Mouse (Mus musculus): ENCODE data around the gene 4930507D05Rik. TPM values are rescaled to one million over a fixed set of nuclear protein-coding genes. Genes with fewer than 3 reads are reported as not detected.

The 4930507D05Rik gene
- not detected for total RNA-seq (2018; cell fraction: chromatin; rRNA removed)
- under 1 TPM in 8 of 26 experiments, not detected in 18; 0.05 to 0.14 (median 0.10) TPM for total RNA-seq (2018; cell fraction: cytosol; rRNA removed)
- under 1 TPM in 2 of 26 experiments, not detected in 24; 0.24 to 0.48 TPM for total RNA-seq (2018; cell fraction: nucleus; rRNA removed)
- polyA plus RNA-seq (2018) = 0.26 TPM in 1 of 3 replicates, not detected in the others

GRCm38 (mm10) chr10:62449364-62450279, at the start of gene 4930507D05Rik, which contains the start of gene Supv3l1:
4930507D05Rik (plus strand) TSS chr10:62449489.
Supv3l1 (minus strand) TSS chr10:62449738.
- WGBS (ENCODE audit: missing documents) = under 1% methylated on average over 73 of the region's 73 CpGs
- peak within 1 kb of the TSS; percentile 90 for H3K4me3 ChIP-seq (ENCODE audit: inconsistent target)
- H3K79me2 ChIP-seq (ENCODE audit: inconsistent target) = peaks cover 18% of the 10 kb centered on the region
- H3K27ac ChIP-seq = peak within 1 kb of the TSS; percentile 97
- H3K36me3 ChIP-seq (ENCODE audit: inconsistent target) = peaks cover 28% of the 10 kb centered on the region

- H3K4me3 ChIP-seq (ENCODE audit: inconsistent target) = no peak overlapping the region
Observed at GRCm38 (mm10) chr10:62401641-62402111, 47.6 kb upstream of the 4930507D05Rik start.

GRCm38 (mm10) chr10:62404901-62405300, 44.4 kb upstream of the 4930507D05Rik start:
- Histone ChIP-seq H3K4me3 (ENCODE audit: inconsistent target) (no peak overlapping the region), H3K79me2 (ENCODE audit: inconsistent target) (no peaks in the 10 kb centered on the region), H3K27ac (no peak overlapping the region), H3K36me3 (ENCODE audit: inconsistent target) (no peaks in the 10 kb centered on the region)
- 62% methylated on average over 14 of the region's 14 CpGs for WGBS (ENCODE audit: missing documents)

More at GRCm38 (mm10) chr10:62401641-62402111, 47.6 kb upstream of the 4930507D05Rik start:
- 83% methylated on average over 17 of the region's 19 CpGs for WGBS (ENCODE audit: missing documents)
- H3K79me2 ChIP-seq (ENCODE audit: inconsistent target) = no peaks in the 10 kb centered on the region
- no peak overlapping the region for H3K27ac ChIP-seq
- H3K36me3 ChIP-seq (ENCODE audit: inconsistent target) = no peaks in the 10 kb centered on the region

- Histone ChIP-seq H3K4me3 (ENCODE audit: inconsistent target) (no peak overlapping the region), H3K27ac (no peak overlapping the region), H3K36me3 (ENCODE audit: inconsistent target) (no peaks in the 10 kb centered on the region), H3K79me2 (ENCODE audit: inconsistent target) (no peaks in the 10 kb centered on the region)
- WGBS (ENCODE audit: missing documents) = 5% methylated on average over 5 of the region's 5 CpGs
Observed at GRCm38 (mm10) chr10:62410943-62411342, 38.3 kb upstream of the 4930507D05Rik start.

- Histone ChIP-seq H3K4me3 (ENCODE audit: inconsistent target) (no peak overlapping the region), H3K27ac (no peak overlapping the region), H3K79me2 (ENCODE audit: inconsistent target) (no peaks in the 10 kb centered on the region), H3K36me3 (ENCODE audit: inconsistent target) (no peaks in the 10 kb centered on the region)
- WGBS (ENCODE audit: missing documents) = 79% methylated on average over 18 of the region's 19 CpGs
Observed at GRCm38 (mm10) chr10:62411431-62412410, 37.6 kb upstream of the 4930507D05Rik start.

- 61% methylated on average over 8 of the region's 8 CpGs for WGBS (ENCODE audit: missing documents)
- Histone ChIP-seq H3K4me3 (ENCODE audit: inconsistent target) (no peak overlapping the region), H3K36me3 (ENCODE audit: inconsistent target) (no peaks in the 10 kb centered on the region), H3K79me2 (ENCODE audit: inconsistent target) (no peaks in the 10 kb centered on the region), H3K27ac (no peak overlapping the region)
Observed at GRCm38 (mm10) chr10:62412906-62413605, 36.2 kb upstream of the 4930507D05Rik start.

GRCm38 (mm10) chr10:62413606-62413982, 35.7 kb upstream of the 4930507D05Rik start:
- Histone ChIP-seq H3K36me3 (ENCODE audit: inconsistent target) (no peaks in the 10 kb centered on the region), H3K4me3 (ENCODE audit: inconsistent target) (no peak overlapping the region), H3K27ac (no peak overlapping the region), H3K79me2 (ENCODE audit: inconsistent target) (no peaks in the 10 kb centered on the region)
- WGBS (ENCODE audit: missing documents) = 51% methylated on average over 4 of the region's 4 CpGs

GRCm38 (mm10) chr10:62418831-62419356, 30.4 kb upstream of the 4930507D05Rik start:
- Histone ChIP-seq H3K27ac (no peak overlapping the region), H3K79me2 (ENCODE audit: inconsistent target) (no peaks in the 10 kb centered on the region), H3K4me3 (ENCODE audit: inconsistent target) (no peak overlapping the region), H3K36me3 (ENCODE audit: inconsistent target) (no peaks in the 10 kb centered on the region)
- 96% methylated on average over 7 of the region's 7 CpGs for WGBS (ENCODE audit: missing documents)

GRCm38 (mm10) chr10:62419422-62419821, 29.9 kb upstream of the 4930507D05Rik start:
- H3K27ac ChIP-seq = no peak overlapping the region
- 99% methylated on average over 5 of the region's 5 CpGs for WGBS (ENCODE audit: missing documents)
- H3K36me3 ChIP-seq (ENCODE audit: inconsistent target) = no peaks in the 10 kb centered on the region
- H3K4me3 ChIP-seq (ENCODE audit: inconsistent target) = no peak overlapping the region
- H3K79me2 ChIP-seq (ENCODE audit: inconsistent target) = no peaks in the 10 kb centered on the region

- no peaks in the 10 kb centered on the region for H3K36me3 ChIP-seq (ENCODE audit: inconsistent target)
- 55% methylated on average over 6 of the region's 6 CpGs for WGBS (ENCODE audit: missing documents)
- H3K79me2 ChIP-seq (ENCODE audit: inconsistent target) = no peaks in the 10 kb centered on the region
- H3K27ac ChIP-seq = no peak overlapping the region
- H3K4me3 ChIP-seq (ENCODE audit: inconsistent target) = no peak overlapping the region
Observed at GRCm38 (mm10) chr10:62420399-62420798, 28.9 kb upstream of the 4930507D05Rik start.

- H3K4me3 ChIP-seq (ENCODE audit: inconsistent target) = no peak overlapping the region
- WGBS (ENCODE audit: missing documents) = 91% methylated on average over 3 of the region's 3 CpGs
- no peaks in the 10 kb centered on the region for H3K79me2 ChIP-seq (ENCODE audit: inconsistent target)
Observed at GRCm38 (mm10) chr10:62421127-62421526, 28.2 kb upstream of the 4930507D05Rik start.

GRCm38 (mm10) chr10:62422255-62422654, 27.0 kb upstream of the 4930507D05Rik start, which contains the start of gene Hkdc1:
Hkdc1 (minus strand) TSS chr10:62422491.
- no peak within 1 kb of the TSS for H3K4me3 ChIP-seq (ENCODE audit: inconsistent target)
- no peaks in the 10 kb centered on the region for H3K36me3 ChIP-seq (ENCODE audit: inconsistent target)
- no peaks in the 10 kb centered on the region for H3K79me2 ChIP-seq (ENCODE audit: inconsistent target)
- 84% methylated on average over 15 of the region's 15 CpGs for WGBS (ENCODE audit: missing documents)
- H3K27ac ChIP-seq = no peak within 1 kb of the TSS

More at GRCm38 (mm10) chr10:62421127-62421526, 28.2 kb upstream of the 4930507D05Rik start:
- Histone ChIP-seq H3K27ac (no peak overlapping the region), H3K36me3 (ENCODE audit: inconsistent target) (no peaks in the 10 kb centered on the region)

GRCm38 (mm10) chr10:62425081-62425871, 24.0 kb upstream of the 4930507D05Rik start:
- Histone ChIP-seq H3K27ac (no peak overlapping the region), H3K4me3 (ENCODE audit: inconsistent target) (no peak overlapping the region)
- WGBS (ENCODE audit: missing documents) = 80% methylated on average over 8 of the region's 9 CpGs

More at GRCm38 (mm10) chr10:62425081-62425871, 24.0 kb upstream of the 4930507D05Rik start:
- Histone ChIP-seq H3K79me2 (ENCODE audit: inconsistent target) (no peaks in the 10 kb centered on the region), H3K36me3 (ENCODE audit: inconsistent target) (peaks cover 21% of the 10 kb centered on the region; the same call in 1 of the 2 replicates)

Measured in macrophage (primary cell).